Mouse (Mus musculus) left cerebral cortex, adult 8-10 months (tissue): ENCODE measurements around the gene Acta2. TPM values are rescaled to one million over a fixed set of nuclear protein-coding genes. Genes with fewer than 3 reads are reported as not detected.
"Not testable (repeated sequence)": the region's sequence is repeated elsewhere in the genome, so short reads cannot be mapped to it uniquely, and the experiment has no call there.

Experiments used
- DNase-seq, 2 experiments: peaks; one replicate each; pipeline ENCODE4 v3.0.0; 2022; ENCODE audit warnings: low spot score in 2 of 2
- total RNA-seq, 4 experiments: library from RNA; stranded (reverse); gene quantifications; 2 replicates each; pipeline ENCODE4 v1.2.4; 2022

Acta2 gene
- total RNA-seq, 4 experiments from 2014 or later, result 10.0 to 16.2 (median 11.1) TPM

DNA sequence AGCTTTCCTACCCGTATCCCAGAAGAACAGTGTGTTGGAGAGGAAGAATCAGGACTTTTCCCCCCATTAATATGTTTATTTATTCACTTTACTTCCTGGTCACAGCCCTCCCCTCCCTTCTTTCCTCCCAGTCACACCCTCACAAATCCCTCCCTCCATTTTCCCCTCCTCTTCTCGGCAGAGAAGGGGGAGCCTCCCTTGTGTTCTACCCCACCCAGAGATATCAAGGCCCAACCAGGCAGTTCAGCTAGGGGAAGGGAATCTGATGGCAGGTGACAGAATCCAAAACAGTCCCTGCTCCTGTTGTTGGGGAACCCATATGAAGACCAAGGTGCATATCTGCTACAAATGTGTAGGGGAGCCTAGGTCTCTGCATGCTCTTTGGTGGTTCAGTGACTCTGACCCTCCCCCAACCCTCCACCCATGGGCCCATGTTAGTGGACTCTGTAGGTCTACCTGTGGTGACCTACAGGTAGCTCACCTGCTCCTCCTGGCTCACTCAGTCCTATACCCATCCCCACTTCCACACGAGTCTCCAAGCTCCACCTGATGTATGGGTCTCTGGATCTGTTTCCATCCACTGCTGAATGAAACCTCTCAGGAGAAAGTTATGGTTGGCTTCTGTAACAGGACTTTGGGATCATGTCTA is 34.5 kb downstream of the Acta2 start:
- DNase-seq, result no peak

- DNase-seq, result no peak
Measured at GRCm38 (mm10) chr19:34219260-34219968, 36.0 kb downstream of the Acta2 start.

GRCm38 (mm10) chr19:34217761-34218160 is 37.6 kb downstream of the Acta2 start:
- DNase-seq, result no peak

DNA sequence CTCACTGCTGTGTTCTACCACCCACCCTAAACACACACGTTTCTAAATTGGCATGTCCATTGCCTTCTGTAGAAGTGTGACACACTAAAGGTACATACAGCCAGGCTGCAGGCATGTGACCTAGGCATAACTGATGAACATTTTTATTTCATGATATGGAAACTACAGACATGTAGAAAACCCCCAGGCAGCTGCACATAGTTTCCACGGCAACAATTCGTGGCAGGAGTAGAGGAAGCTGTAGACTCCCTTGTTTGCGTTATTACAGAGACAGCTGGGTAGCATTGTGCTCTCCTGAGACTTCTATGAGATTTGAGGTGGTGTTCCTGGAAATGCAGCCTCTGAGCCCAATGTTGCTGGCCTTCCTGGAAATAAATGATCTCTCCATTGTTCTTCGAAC is 38.4 kb downstream of the Acta2 start:
- DNase-seq, result no peak

DNA sequence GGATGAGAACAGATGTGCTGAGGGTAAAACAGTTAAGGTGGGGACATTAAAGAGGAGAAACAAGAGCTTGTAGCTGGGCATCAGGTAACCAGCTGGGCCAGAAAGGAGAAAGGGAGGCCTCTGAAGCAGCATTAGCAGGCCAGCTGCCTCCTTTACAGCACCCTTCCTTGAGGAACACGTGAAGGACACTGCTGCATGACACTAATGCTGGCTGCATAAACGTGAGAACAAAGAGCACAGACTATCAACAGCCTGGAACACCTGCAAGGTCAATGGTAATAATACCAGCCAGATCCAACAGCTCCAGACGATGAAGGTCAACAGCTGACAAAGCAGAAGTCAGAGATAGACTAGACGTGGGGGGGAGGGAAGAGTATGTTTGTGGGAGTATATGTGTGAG is 41.3 kb downstream of the Acta2 start:
- DNase-seq, result no peak

DNA sequence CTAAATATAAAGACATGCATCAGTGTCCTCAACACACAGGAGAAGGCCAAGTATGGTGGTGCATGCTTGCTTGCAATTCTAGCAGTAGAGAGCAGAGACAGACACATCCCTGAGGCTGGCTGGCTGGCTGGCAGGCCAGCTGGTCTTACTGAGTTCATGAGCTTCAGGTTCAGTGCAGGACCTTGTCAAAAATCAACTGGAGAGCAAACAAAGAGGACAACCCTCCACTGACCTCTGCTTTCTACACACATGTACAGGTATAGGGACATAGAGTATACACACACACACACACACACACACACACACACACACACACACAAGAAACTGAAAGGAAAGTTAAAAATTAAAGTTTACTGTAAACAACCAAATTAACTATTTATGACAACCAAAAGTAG is 42.1 kb downstream of the Acta2 start:
- no peak for DNase-seq

- no peak for DNase-seq
Measured at GRCm38 (mm10) chr19:34212489-34213250, 42.7 kb downstream of the Acta2 start.

GRCm38 (mm10) chr19:34210841-34211240 is 44.5 kb downstream of the Acta2 start:
- no peak for DNase-seq

DNA sequence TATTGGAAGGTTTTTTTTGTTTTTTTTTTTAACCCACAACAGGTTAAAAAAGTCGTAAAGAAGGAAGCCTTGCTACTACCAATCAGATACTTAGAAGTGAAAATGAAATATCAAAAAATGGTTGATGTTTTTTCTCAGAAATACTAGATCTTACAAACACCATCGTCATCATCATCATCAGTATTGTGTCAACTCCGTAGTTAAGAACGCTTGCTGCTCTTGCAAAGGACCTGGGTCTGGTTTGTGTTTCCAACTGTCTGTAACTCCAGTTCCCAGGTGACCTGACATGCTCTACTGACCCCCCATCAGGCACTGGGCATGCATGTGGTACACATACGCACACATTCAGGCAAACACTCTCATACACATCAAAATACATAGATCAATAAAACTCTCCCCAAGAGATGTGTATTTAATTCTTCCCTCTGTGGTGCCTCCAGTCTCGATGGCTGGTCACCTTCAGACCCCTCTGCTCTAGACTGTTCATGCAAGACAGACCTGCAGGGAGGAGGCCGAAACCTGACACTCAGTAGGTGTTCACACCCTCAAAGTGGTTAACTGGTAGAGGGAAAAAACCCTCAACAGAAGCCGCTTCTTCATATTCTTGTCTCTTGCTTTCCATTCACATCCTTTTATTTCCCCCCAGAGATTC is 45.3 kb downstream of the Acta2 start:
- DNase-seq, result no peak

- no peak for DNase-seq
Measured at GRCm38 (mm10) chr19:34209031-34209430, 46.4 kb downstream of the Acta2 start.

DNA sequence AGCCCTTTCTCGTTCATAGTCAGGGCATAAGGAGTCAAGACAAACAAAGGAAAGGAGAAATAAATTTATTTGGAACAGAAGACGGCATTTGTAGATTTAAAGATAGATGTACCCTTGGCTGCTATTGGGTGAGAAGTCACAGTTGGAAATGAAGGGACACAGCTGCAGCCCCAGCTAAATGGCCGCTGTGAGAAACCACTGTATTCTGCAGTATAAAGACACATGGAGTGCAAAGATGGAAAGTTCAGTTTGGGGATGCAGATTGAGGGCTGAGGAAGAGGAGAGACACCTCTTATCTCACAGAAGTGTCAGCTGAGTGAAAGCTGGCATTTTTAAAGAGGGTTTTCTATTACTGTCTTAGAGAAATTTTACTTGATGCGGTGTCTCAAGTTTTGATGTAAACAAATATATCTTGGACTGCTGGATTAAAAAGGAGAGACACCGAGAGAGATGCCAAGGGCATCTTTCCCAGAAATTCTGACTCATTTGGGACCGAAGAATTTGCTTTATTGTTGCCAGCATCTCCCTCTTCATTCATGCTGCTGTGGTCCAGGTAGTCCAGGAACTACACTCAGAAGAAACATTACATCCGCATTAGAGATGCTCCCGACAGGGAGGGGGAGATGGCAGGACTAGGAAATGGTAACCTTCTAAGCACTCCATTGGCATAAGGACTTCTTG is 48.5 kb downstream of the Acta2 start:
- DNase-seq, result no peak

DNA sequence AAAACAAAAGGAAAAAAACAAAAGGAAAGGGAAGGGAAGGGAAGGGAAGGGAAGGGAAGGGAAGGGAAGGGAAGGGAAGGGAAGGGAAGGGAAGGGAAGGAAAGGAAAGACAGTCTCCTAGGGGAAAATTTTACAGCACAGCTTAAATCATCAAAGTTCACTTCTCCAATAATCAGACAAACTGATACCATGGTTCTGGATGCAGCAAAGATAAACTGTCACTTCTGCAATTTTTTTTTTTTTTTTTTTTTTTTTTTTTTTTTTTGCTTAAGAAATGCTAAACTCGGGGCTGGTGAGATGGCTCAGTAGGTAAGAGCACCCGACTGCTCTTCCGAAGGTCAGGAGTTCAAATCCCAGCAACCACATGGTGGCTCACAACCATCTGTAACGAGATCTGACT is 49.3 kb downstream of the Acta2 start:
- DNase-seq, result not testable (repeated sequence)

- DNase-seq, result no peak
Measured at GRCm38 (mm10) chr19:34202668-34203067, 52.7 kb downstream of the Acta2 start.

GRCm38 (mm10) chr19:34199488-34199887 is 55.9 kb downstream of the Acta2 start:
- DNase-seq, result no peak

DNA sequence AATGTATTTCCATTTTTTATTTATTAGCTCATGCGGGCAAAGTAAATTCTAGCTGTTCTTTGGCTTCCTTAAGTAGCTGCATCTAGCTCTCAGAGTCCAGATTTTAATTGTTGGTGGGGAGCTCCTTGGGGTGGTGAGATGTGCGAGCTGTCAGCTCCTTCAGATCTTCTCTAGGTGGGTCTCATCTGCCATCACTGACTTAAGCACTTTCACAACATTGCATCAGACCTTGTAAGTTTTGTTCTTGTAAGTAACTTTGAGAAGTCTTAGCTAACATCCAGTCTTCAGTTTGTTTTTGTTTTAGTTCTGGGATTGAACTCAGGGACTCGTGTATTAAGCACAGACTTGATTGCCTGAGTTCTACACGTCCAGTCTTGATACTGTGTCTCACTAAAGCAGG is 56.5 kb downstream of the Acta2 start:
- no peak for DNase-seq

DNA sequence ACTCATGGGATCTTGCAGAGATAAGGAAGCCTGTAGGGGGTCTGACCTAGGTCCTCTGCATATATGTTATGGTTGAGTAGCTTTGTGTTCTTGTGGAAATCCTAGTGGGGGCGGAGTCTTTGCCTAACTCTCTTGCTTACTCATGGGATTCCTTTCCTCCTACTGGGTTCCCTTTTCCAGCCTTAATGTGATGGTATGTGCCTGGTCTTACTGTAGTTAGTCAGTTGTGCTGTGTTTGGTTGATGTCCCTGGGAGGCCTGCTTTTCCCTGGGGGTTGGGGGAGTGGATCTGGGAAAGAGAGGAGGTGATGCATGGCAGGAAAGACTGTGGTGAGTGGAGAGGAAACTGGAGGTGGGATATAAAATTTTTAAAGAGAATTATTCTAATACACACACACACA is 57.3 kb downstream of the Acta2 start:
- no peak for DNase-seq

DNA sequence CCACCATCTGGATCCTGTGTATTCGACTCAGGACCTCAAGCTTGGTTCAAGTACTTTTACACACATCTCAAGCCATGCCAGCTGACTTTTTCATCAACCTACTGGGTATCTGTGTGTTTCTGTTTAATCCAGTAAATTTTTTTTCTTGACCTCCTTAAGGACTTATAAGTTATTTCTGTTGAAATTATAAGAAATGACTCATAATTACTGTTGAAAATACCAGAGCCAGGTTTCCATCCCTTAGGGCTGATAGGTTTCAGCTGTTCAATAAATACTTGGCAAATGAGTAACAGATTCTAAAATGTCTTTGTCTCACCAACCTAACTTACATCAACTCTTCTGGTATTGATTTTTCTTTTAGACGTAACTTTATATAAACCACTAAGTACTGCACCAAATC is 60.4 kb downstream of the Acta2 start:
- no peak for DNase-seq

GRCm38 (mm10) chr19:34194132-34194745 is 61.2 kb downstream of the Acta2 start:
- DNase-seq, result no peak

DNA sequence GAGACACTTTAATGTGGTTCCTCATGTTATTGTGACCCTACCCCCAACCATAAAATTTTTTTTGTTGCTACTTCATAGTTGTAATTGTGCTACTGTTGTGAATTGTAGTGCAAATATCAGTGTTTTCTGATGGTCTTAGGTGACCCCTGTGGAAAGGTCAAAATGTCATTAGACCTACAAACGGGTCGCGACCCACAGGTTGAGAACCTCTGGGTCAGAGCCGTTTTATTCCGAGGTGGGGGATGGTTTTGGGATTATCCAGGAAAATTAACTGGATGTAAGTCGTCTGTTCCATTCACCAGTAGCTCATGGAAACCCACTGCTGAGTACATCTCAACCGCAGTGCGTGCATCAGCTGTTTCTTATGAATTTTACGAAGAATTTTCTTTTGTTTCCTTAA is 61.7 kb downstream of the Acta2 start:
- no peak for DNase-seq

GRCm38 (mm10) chr19:34193149-34193548 is 62.2 kb downstream of the Acta2 start:
- no peak for DNase-seq
